Mouse (Mus musculus) heart, embryonic 11.5 days (tissue): ENCODE measurements around the gene Sowahb. TPM values are rescaled to one million over a fixed set of nuclear protein-coding genes. Genes with fewer than 3 reads are reported as not detected.

Source experiments
- ATAC-seq: fragments of 200-750 bp; cut with Nextera tagmentation; replicated peaks from 2 replicates; pipeline ENCODE4 v1.8.0; 2017; ENCODE audit warnings: moderate library complexity; ENCODE audit not compliant: insufficient number of reproducible peaks, low FRiP score, low TSS enrichment
- H3K27ac ChIP-seq: fragments of 300-500 bp; sonication (generic); 2 replicates; pipeline ENCODE4 v1.5.1; 2014; ENCODE audit warnings: mild to moderate bottlenecking, low read depth, low read length
- H3K27me3 ChIP-seq: fragments of 300-500 bp; sonication (generic); 2 replicates; pipeline ENCODE4 v1.6.1; 2014; ENCODE audit warnings: mild to moderate bottlenecking, low read length, mixed read lengths; ENCODE audit not compliant: control insufficient read depth, insufficient read depth
- H3K36me3 ChIP-seq: fragments of 300-500 bp; sonication (generic); 2 replicates; pipeline ENCODE4 v1.6.1; 2014; ENCODE audit warnings: mild to moderate bottlenecking, low read length, moderate library complexity, mixed read lengths; ENCODE audit not compliant: control insufficient read depth, insufficient read depth
- H3K4me1 ChIP-seq: fragments of 300-500 bp; sonication (generic); 2 replicates; pipeline ENCODE4 v1.6.1; 2014; ENCODE audit warnings: low read length; ENCODE audit not compliant: control insufficient read depth, insufficient read depth
- H3K4me2 ChIP-seq: fragments of 300-500 bp; sonication (generic); 2 replicates; pipeline ENCODE4 v1.6.1; 2014; ENCODE audit warnings: mild to moderate bottlenecking, moderate library complexity
- H3K4me3 ChIP-seq: fragments of 300-500 bp; sonication (generic); 2 replicates; pipeline ENCODE4 v1.5.1; 2014; ENCODE audit warnings: low read depth, low read length
- H3K9ac ChIP-seq: fragments of 300-500 bp; sonication (generic); 2 replicates; pipeline ENCODE4 v1.6.1; 2014; ENCODE audit warnings: mild to moderate bottlenecking, low read depth, low read length, moderate library complexity
- H3K9me3 ChIP-seq: fragments of 300-500 bp; sonication (generic); replicated peaks from 2 replicates; pipeline ENCODE4 v1.6.1; 2016; ENCODE audit warnings: low read length; ENCODE audit not compliant: control insufficient read depth
- WGBS: fragments of 180-500 bp; shearing (Covaris S2); extraction: QIAGEN DNeasy Blood & Tissue Kit; methylation state at CpG from one replicate; pipeline ENCODE4 v1.1.7; 2014; ENCODE audit not compliant: insufficient replicate concordance; 5-methylcytosine and 5-hydroxymethylcytosine counted together
- polyA plus RNA-seq: library from polyadenylated mRNA; unstranded; fragments of >200 nt; fragmentation: Nextera tagmentation; extraction: Ambion mirVana; gene quantifications from 2 replicates; pipeline ENCODE4 v1.2.1, GENCODE M21; 2014

Sowahb gene
- polyA plus RNA-seq, 1 experiment from 2014 or later: 0.13 TPM

GRCm38 (mm10) chr5:93079596-93079995, 34.8 kb upstream of the Sowahb start:
- H3K27me3 ChIP-seq: no peaks in the 10 kb centered on the region
- 78% methylated on average over 3 of the region's 3 CpGs for WGBS
- H3K9me3 ChIP-seq: no peaks in the 10 kb centered on the region
- no peaks in the 10 kb centered on the region for H3K4me1 ChIP-seq
- H3K4me2 ChIP-seq: no peak overlapping the region
- no peak overlapping the region for H3K9ac ChIP-seq
- no peaks in the 10 kb centered on the region for H3K36me3 ChIP-seq
- H3K4me3 ChIP-seq: no peak overlapping the region
- no peak for ATAC-seq
- H3K27ac ChIP-seq: no peak overlapping the region

- 71% methylated on average over 7 of the region's 7 CpGs for WGBS
- H3K27me3 ChIP-seq: no peaks in the 10 kb centered on the region
- H3K36me3 ChIP-seq: no peaks in the 10 kb centered on the region
- no peak for ATAC-seq
- H3K4me2 ChIP-seq: no peak overlapping the region
- H3K9me3 ChIP-seq: no peaks in the 10 kb centered on the region
- H3K4me3 ChIP-seq: no peak overlapping the region
- no peaks in the 10 kb centered on the region for H3K4me1 ChIP-seq
- no peak overlapping the region for H3K27ac ChIP-seq
- no peak overlapping the region for H3K9ac ChIP-seq
Measured at GRCm38 (mm10) chr5:93077661-93078323, 33.0 kb upstream of the Sowahb start.

- ATAC-seq: no peak
- no peak overlapping the region for H3K9ac ChIP-seq
- no peaks in the 10 kb centered on the region for H3K9me3 ChIP-seq
- H3K27me3 ChIP-seq: no peaks in the 10 kb centered on the region
- no peak overlapping the region for H3K27ac ChIP-seq
- no peak overlapping the region for H3K4me3 ChIP-seq
- H3K36me3 ChIP-seq: no peaks in the 10 kb centered on the region
- H3K4me1 ChIP-seq: no peaks in the 10 kb centered on the region
- 70% methylated on average over 4 of the region's 4 CpGs for WGBS
- H3K4me2 ChIP-seq: no peak overlapping the region
Measured at GRCm38 (mm10) chr5:93060865-93061264, 16.0 kb upstream of the Sowahb start.

- no peak overlapping the region for H3K4me2 ChIP-seq
- no peaks in the 10 kb centered on the region for H3K36me3 ChIP-seq
- 41% methylated on average over 8 of the region's 8 CpGs for WGBS
- no peak overlapping the region for H3K9ac ChIP-seq
- H3K4me3 ChIP-seq: no peak overlapping the region
- H3K27me3 ChIP-seq: no peaks in the 10 kb centered on the region; the same call in 1 of the 2 replicates
- no peak for ATAC-seq
- H3K27ac ChIP-seq: no peak overlapping the region
- H3K4me1 ChIP-seq: no peaks in the 10 kb centered on the region
- H3K9me3 ChIP-seq: no peaks in the 10 kb centered on the region
Measured at GRCm38 (mm10) chr5:93053606-93054397, 9.0 kb upstream of the Sowahb start.

- Histone ChIP-seq H3K36me3 (no peaks in the 10 kb centered on the region), H3K27me3 (no peaks in the 10 kb centered on the region; the same call in 1 of the 2 replicates), H3K4me1 (no peaks in the 10 kb centered on the region), H3K9ac (no peak overlapping the region), H3K4me2 (no peak overlapping the region), H3K9me3 (no peaks in the 10 kb centered on the region), H3K4me3 (no peak overlapping the region), H3K27ac (no peak overlapping the region)
- WGBS: 82% methylated on average over 9 of the region's 9 CpGs
- no peak for ATAC-seq
Measured at GRCm38 (mm10) chr5:93051951-93052350, 7.1 kb upstream of the Sowahb start.

- Histone ChIP-seq H3K27me3 (peaks cover 6% of the 10 kb centered on the region), H3K36me3 (no peaks in the 10 kb centered on the region), H3K27ac (no peak overlapping the region), H3K9me3 (no peaks in the 10 kb centered on the region), H3K9ac (no peak overlapping the region), H3K4me3 (no peak overlapping the region), H3K4me1 (no peaks in the 10 kb centered on the region), H3K4me2 (no peak overlapping the region)
- WGBS: 51% methylated on average over 5 of the region's 5 CpGs
- ATAC-seq: no peak
Measured at GRCm38 (mm10) chr5:93051041-93051440, 6.2 kb upstream of the Sowahb start.

GRCm38 (mm10) chr5:93049971-93050370, 5.1 kb upstream of the Sowahb start:
- Histone ChIP-seq H3K27ac (no peak overlapping the region), H3K36me3 (no peaks in the 10 kb centered on the region), H3K4me1 (no peaks in the 10 kb centered on the region; the same call in 1 of the 2 replicates), H3K4me3 (no peak overlapping the region), H3K4me2 (no peak overlapping the region), H3K9me3 (no peaks in the 10 kb centered on the region), H3K9ac (no peak overlapping the region), H3K27me3 (peaks cover 15% of the 10 kb centered on the region)
- no peak for ATAC-seq
- 57% methylated on average over 1 of the region's 1 CpGs for WGBS

- Histone ChIP-seq H3K27ac (no peak overlapping the region), H3K9me3 (no peaks in the 10 kb centered on the region), H3K4me3 (no peak overlapping the region), H3K27me3 (peaks cover 28% of the 10 kb centered on the region), H3K4me1 (peaks cover 7% of the 10 kb centered on the region), H3K9ac (no peak overlapping the region), H3K4me2 (no peak overlapping the region), H3K36me3 (no peaks in the 10 kb centered on the region)
- no peak for ATAC-seq
- WGBS: 62% methylated on average over 13 of the region's 13 CpGs
Measured at GRCm38 (mm10) chr5:93048481-93049240, 3.8 kb upstream of the Sowahb start.
